Mouse (Mus musculus): ENCODE results near the gene Lsamp. TPM values are rescaled to one million over a fixed set of nuclear protein-coding genes. Genes with fewer than 3 reads are reported as not detected.

Gene Lsamp
- total RNA-seq, 2 experiments from 2014 or later = 0.56 to 1.2 TPM

DNA sequence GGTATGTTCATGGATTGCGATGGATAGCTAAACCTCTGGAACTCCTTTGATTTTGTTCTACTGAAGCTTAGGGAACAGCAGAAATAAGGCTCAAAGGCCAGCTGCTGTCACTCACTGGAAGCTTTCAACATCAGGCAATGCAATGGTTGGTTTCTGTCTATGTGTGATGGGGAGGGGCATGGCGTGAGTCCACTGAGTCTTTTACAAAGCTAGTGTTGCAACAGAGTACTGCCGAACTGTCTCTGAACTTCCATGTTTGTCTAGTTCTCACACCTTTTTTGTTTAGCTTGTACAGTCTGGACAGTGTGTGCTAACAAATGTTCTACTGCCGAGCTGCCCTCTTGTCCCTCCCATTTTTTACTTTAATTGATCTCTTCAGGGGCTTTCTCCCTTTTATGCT, 1258.7 kb downstream of the Lsamp start:
- no peak for DNase-seq

DNA sequence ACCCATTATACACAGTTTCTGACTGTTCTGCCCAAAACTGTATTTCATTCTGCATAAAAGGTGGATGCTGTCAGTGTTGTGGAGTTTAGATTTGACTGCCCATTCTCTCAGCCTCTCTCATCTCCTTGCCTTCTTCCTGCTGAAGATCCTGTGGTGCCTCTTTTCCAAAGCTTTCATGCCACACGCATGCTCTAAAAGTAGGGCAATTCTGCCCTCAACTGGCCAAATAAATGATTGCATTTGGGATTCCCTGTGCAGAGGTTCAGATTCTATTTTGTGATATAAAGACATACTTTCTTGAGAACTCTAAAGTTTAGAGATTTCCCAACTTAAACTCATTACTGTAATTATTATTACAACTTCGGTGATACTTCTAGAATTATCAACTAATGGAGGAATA, 1260.5 kb downstream of the Lsamp start:
- DNase-seq = no peak

DNA sequence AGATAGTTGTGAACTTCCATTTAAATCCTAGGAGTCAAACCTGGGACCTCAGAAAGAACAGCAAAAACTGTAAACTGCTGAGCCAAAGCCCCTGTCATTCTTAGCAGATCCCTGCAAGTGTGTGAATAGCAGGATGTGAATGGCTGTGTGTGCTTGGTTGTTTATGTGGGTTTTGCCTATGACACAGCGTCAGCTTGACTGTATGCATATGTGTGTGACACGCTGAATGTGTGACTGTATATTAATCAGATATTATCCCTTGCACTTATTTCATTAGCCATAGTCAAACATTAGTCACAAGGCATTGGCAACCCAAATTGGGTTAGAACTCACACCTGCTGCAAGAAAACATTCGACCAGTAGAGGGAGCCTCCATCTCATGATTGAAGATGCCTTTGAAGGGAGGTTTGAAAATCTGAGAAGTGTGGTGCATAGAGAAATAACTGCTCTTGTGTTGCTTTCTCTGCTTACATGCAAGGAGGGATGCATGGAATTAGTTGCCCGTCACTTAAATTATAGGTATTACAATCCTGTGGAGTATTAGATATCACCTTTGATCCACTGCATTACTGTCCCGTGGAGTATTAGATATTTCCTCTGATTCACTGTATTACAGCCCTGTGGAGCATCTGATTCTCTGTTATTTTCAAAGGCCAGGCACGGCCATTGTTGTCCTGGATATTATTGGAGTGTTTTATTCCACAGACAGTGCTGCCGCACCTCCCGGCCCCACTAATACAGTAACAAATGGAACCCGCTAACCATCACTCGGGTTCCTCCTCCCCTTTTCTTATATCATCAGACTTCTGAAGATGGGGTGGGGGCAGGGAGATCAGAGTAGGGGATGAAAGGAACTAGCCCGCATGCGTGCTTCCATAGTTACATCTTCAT, 1274.2 kb downstream of the Lsamp start:
- DNase-seq = no peak

DNA sequence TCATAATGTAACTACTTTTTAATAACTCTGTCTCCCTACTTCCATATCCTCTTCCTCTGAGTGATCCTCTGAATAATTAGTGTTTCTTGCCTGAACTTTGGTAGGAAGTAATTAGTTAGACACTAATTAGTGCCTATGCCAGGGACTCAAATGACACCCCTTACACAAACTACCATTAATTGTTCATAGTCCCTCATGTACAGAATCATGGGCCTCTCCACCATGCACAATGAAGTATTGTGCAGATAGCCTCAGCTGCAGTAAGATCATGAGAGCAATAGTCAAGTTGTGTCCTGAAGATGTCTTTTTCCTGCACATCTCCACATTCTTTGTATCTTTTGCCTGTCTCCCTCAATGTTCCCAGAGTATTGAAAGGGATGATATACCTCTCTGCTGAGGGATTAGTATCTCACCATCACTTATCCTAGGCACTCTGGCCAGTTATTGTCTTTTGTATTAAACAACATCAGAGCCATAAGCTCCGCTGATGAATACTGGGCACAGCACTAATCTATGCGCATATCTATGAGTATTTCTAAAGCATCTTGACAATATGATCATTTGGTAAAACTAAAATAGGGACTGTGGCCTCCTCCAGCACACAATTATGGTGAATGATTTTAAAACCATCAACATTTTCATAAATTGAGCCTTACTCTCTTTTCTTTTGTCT, 1292.0 kb downstream of the Lsamp start:
- no peak for DNase-seq

DNA sequence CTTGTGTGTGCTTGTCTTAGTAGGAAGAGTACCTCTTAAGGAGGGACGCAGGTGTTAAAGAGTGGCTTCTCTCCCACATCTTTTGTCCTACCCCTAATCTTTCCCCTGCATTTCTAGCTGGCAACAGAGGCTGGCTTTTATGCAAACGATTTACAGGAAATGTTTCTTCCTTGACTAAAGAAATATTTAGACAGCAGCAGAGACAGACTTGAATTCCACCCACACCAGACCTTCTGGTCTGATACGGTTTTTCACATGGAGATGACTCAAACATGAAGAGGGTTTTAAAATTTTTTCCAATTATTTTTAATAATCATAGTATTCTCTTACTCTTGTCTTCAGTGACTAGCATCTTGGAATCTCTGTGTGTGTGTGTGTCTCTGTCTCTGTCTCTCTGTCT, 1333.8 kb downstream of the Lsamp start:
- no peak for DNase-seq

DNA sequence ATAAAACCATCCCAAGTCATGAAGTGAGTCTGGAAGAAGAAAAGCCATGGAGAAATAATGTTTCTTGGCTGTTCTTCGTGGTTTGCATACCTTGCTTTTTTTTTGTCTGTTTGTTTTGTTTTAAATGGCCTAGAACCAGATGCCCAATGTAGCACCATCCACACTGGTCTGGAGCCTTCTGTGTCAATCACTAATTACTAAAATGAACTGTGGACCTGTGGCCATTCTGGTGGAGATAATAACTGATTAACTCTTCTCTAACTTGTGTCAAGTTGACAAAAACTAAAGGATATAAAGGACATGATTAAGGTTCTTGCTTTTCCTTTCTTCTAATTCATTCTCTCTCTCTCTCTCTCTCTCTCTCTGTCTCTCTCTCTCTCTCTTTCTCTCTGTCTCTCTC, 1359.3 kb downstream of the Lsamp start:
- no peak for DNase-seq

DNA sequence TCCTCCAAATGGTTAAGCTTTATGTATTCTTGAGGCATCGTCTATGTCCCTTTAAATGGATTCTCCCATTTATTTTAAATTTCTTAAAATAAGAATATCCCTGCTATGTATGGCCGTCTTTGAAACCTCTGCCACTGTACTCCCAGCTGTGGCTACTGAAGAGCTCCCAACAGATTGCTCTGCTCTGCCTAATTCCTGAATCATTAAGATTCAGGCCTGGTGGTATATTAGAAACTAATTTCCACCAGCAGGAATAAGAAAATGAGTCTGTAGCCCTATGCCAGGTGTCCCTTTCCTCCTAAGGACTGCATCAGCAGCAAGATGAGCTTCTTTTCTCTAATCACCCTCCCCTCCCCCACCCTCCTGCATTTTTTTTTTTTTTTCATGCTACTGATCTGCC, 1381.0 kb downstream of the Lsamp start:
- DNase-seq = no peak

DNA sequence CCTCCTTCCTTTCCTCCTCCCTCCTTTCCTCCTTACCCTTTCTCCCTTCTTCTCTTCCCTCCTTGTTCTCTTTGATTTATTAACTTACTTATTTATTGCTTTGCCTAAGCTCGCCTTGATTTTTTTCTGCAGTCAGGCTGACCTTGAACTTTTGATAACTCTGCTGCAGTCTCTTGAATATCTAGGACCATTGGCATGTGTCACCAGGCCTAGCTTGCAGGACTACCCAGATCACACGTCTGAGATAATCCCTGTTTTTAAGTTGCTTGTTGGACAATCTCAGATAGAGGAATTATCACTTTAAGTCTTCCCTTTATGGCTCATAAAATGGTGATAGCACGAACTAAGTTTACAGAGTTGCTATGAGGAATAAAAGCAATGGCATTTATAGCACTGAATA, 1399.5 kb downstream of the Lsamp start:
- DNase-seq = no peak

DNA sequence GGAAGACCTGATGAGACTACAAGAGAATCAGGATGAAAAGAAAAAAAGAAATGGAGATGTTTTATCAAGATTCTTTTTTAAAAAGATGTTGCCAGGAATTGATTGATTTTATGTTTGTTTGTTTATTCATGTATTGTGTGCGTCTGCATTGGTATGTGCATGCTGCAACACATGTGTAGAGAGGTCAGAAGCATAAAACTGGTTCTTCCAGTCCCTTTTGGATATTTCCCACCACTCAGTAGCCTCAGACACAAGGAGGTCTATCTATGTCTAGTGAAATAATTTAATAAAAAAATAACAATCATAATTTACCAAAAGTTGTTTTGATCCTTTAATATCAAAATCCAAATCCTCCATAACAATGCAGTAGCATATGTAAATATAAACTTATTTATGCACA, 1400.1 kb downstream of the Lsamp start:
- DNase-seq = no peak

DNA sequence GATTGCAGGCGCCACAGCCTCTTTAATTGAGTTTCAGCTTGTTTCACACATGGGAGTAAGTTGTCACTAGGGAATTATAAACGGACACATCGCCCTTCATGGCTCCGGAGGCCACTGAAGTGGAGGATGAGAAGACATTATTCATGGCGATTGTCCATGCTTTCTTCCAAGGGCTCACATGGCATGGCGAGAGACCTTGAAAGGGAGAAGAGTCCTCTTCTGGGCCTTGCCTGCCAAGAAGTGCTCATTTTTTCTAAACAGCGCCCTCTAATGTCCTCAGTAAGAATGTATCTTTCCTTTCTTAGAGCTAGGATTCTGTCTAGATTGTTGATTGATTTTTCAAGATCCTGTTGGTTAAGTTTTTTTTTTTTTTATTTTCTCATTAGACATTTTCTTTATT, 1424.7 kb downstream of the Lsamp start:
- no peak for DNase-seq

DNA sequence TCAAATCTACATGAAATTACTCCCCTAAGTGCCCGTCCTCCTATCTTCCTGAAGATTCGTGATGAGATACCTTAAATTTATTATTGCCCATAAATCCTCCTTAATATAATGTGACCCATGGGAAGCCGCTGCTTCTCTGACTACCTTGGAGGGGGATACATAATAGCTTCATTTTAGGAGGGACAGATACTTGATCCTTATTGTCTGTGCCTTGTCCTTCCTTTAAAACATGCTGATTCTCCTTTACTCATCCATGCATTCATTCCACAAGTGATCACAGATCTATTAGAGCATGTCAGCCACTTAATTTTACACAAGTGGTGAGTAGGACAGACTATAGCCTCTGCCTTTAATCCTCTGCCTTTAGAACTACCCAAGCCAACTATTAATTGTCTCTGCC, 1426.5 kb downstream of the Lsamp start:
- DNase-seq = no peak

DNA sequence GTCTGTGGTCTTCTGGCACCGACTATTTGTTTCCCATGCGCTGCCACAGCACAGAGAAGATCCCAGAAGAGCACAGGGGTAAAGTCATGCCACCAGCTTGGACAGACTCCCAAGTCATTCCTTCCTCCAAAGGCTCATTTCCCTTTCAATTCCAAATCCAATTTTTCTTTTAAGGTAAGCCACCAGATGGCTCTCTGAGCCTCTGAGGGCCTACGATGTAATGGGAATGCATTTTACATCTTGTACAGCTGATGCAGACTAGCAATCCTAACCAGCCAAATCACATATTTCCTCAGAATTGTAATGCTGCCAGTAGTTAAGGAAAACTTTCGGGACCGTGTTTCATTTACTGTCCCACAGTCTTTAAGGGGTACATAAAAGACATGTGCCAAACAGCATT, 1433.2 kb downstream of the Lsamp start:
- no peak for DNase-seq

DNA sequence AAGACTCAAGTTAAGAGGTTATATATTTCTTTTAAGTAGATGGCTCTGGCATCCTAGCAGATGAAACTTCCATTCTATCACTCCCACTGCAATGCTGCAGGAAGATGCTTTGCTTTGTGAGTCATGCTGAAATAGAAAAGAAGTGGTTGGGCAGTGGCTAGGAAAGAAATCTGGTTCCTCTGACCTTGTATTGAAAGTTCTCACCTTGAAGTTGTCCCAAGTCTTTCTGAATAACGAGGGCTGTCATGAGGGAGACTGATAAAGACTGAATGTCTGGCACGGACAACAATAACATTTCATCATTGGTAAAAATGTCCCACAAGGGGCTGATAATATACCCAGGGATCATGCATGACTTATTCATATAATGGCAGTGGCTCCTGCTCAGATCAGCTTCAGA, 1483.2 kb downstream of the Lsamp start:
- DNase-seq = no peak

DNA sequence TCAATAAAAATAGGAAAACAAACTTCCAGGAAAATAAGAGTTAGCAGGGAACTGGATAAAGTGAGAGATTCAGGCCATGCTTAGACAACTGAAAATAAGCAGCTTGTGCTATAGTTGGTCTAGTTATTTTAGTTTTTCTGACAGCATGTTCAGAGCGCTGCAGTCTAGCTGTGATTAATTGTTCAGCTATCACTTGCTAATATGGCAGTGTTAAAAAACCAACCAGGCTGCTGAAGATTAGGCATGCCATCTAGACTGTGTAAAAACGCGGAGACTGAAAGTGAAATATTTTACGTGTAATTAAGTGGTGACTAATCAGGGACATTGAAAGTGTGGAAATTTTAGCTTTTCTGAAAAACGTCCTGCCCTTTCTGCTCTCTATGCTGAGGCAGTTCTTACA, 1494.5 kb downstream of the Lsamp start:
- no peak for DNase-seq

DNA sequence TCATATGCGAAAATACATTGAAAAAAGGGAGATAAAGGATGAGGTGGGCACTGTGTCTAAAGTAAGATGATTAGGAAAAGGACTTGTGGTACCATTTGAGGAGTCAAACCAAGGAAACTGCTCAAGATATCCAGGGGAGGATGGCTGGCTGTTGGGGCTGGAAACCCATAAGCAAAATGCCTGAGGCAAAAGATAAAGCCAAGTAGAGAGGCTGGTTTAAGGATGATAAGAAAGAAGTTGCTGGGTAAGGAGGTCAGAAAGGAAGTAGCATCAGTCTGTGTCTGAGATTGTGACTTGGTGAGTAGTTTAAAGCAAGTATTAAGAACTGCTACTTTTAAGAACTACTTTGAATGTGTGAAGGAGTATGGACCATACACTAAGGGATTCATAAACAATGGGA, 1497.7 kb downstream of the Lsamp start:
- no peak for DNase-seq

DNA sequence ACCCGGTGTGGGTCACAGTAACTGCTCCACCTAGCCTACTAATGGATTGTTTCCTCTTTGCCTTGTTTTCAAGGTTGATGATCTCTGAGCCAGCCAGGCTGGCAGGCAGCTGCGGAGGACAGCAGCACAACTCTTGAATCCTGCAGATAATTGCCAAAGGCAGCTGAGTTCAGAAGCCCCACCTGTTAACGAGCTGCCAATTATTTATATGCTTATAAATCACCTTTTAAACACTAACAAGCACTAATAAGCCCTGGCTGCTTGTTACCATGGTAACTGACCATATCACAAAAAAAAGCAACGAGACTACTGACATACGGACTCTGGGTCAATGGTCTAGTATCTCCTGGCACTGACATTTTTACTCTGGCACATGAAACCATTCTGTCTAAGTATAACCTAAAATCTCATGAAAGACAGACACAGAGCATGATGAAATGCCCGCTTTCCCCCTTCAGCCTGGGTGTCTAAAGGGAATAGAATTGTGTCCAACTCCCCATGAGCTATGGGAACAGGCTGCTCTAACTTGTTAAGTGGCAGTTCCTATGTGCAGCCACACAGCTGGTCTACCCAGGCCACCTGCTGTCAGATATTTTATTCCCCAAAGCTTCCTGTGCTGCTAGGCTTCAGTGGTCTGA, 1526.9 kb downstream of the Lsamp start:
- no peak for DNase-seq

DNA sequence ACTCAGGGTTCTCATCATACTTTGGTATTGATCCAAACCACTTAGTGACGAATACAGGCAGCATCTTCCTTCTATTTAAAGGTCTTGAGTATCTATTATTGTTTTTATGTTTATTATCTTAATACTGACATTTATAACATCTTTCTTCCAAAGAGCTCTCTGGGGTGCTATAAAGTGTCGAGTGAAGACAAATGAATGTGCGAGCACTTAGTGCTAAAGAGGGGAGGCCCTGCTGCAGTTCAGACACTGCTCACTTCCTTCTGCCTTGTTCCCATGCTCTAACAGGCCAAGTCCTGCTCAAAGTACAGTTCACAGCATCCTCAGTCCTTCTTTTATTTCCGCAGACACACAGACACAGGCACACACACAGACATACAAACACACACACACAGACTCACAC, 1537.4 kb downstream of the Lsamp start:
- DNase-seq = no peak

DNA sequence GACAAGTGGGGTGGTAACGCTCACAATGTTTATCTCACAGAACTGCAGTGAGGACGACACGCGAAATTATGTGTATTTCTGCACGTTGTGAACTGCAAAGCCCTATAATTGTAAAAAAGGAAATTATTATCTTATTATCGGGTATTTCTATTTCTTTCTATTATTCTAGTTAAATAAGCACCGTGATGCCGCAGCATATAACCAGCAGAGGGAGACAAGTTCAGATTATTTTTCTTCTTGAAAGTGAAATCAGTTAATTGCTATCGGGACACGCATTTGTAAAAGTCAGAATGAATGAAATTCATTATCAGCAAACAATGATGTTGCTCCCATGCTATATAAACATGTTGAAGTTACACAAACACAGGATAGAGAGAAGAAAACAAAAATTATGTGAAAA, 1540.1 kb downstream of the Lsamp start:
- DNase-seq = no peak

DNA sequence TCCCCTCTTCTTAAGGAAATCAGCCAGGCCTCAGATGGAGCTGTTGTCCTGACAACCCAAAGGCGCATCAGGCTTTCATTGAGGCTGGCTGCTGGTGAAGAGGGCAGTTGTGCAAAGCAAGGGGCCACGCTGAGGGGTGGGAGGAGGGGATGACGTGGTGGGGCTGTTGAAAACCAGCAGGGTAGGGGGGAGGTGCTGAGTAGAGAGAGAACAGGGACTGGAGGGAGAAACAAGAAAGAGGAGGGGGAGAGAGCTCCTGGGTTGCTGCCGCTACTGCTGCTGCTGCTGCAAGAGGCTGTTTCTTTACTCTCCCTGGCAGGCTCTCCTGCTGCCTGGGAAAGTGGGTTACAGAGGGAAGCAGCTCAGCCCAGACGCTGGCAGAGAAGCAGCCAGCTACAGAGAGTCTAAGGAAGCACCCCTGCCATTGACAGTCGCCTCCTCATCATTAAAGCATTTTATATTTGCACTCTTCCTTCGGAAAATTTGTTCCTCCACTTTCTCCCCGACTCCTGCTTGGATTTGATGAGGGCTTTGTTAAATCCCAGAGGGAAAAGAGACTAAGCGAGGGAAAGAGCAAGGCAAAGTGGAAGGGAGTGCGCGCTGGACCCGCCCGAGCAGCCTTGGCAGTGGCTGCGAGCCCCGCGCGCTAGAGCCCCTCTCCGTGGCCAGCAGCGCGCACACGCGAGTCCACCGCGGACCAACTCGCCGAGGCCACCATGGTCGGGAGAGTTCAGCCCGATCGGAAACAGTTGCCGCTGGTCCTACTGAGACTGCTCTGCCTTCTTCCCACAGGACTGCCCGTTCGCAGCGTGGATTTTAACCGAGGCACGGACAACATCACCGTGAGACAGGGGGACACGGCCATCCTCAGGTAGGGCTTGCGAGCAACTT, 1548.7 kb downstream of the Lsamp start:
- DNase-seq = peak; percentile 16

DNA sequence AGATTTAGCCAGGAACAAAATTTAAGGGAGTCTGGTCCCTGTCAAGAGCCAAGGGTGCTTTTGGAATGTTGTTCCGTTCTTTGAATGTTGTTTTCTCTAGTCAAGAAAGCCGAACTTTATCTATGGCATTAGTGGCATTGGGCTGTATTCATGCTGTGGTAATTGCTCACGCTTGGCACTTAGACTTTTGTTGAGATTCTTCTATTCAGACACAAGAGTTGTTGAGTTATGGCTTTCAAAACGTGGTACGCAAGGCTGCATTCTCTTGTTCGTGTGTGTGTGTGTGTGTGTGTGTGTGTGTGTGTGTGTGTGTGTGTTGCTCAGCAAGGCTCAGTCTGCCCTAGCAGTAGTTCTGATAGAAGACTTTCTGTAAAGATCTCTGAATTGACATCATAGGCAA, 1549.5 kb downstream of the Lsamp start:
- no peak for DNase-seq

DNA sequence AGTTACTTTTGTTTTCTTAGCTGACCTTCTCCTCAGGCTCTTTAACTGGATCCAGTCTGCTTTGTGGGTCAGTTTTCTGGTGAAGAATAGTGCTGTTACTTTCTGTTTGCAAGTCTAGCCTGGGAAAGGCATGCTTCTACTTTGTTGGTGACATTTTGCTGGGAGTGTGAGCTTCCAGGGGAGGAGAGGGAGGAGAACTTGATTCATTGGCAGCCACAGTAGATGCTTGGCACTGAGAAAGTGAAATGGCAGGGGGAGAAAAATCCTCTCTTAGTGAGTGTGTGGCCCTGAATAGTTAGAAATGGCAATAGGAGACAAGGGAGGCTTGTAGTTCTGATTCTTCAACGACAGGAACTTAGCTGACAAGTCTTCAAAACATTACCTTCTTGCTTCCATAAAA, 1551.6 kb downstream of the Lsamp start:
- no peak for DNase-seq

DNA sequence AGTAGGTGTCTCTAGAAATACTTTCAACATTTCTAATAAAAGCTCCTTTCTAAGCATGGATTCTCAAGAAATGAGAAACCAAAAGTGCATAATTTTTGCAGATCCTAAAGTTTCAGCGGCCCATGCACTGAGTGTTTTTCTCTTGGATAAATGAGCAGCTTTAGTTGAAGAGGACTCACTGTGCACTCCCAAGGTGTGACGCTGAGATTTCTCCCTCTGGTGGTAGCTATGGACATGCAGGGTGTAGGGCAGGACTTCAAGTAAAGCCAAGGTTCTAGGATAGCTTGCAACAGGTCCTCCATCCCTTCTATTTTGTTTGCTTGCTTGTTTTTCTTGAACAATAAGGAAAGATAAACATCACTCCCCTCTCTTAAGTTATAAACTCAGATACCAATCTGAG, 1558.5 kb downstream of the Lsamp start:
- DNase-seq = no peak

Data from gastrocnemius, postnatal 25 days (tissue).